Mouse (Mus musculus) retina, adult 2 months (tissue): ENCODE measurements around the gene Rnf43.

Source experiments
- DNase-seq: peaks from one replicate; pipeline ENCODE4 v3.0.0-alpha.2; 2012; ENCODE audit warnings: low read depth, low spot score

Gene Rnf43

GRCm38 (mm10) chr11:87662407-87662806 is at the start of gene Rnf43:
Gene Rnf43, plus strand, starts transcription at chr11:87662722.
- peak; percentile 62 for DNase-seq

GRCm38 (mm10) chr11:87613972-87614371 is 48.5 kb upstream of the Rnf43 start:
- no peak for DNase-seq

- DNase-seq = no peak
Measured at GRCm38 (mm10) chr11:87615551-87615950, 47.0 kb upstream of the Rnf43 start.

GRCm38 (mm10) chr11:87615952-87616351 is 46.6 kb upstream of the Rnf43 start:
- no peak for DNase-seq

GRCm38 (mm10) chr11:87616790-87617474 is 45.6 kb upstream of the Rnf43 start, which contains the start of gene Hsf5:
Gene Hsf5, plus strand, starts transcription at chr11:87617164.
- DNase-seq = no peak

- DNase-seq = no peak
Measured at GRCm38 (mm10) chr11:87617606-87618005, 44.9 kb upstream of the Rnf43 start.

GRCm38 (mm10) chr11:87623160-87623559 is 39.4 kb upstream of the Rnf43 start:
- DNase-seq = no peak

- no peak for DNase-seq
Measured at GRCm38 (mm10) chr11:87629859-87630258, 32.7 kb upstream of the Rnf43 start.

GRCm38 (mm10) chr11:87638793-87639192 is 23.7 kb upstream of the Rnf43 start:
- DNase-seq = no peak

GRCm38 (mm10) chr11:87639206-87639605 is 23.3 kb upstream of the Rnf43 start:
- peak; percentile 16 for DNase-seq

- no peak for DNase-seq
Measured at GRCm38 (mm10) chr11:87642865-87643264, 19.7 kb upstream of the Rnf43 start.

GRCm38 (mm10) chr11:87654693-87655092 is 7.8 kb upstream of the Rnf43 start:
- no peak for DNase-seq

- no peak for DNase-seq
Measured at GRCm38 (mm10) chr11:87659216-87659615, 3.3 kb upstream of the Rnf43 start.

- no peak for DNase-seq
Measured at GRCm38 (mm10) chr11:87662822-87663221, 300 bp downstream of the Rnf43 start.

GRCm38 (mm10) chr11:87663948-87664347 is 1.4 kb downstream of the Rnf43 start:
- no peak for DNase-seq

- DNase-seq = no peak
Measured at GRCm38 (mm10) chr11:87664521-87664920, 2.0 kb downstream of the Rnf43 start.

GRCm38 (mm10) chr11:87665224-87665623 is 2.7 kb downstream of the Rnf43 start:
- DNase-seq = no peak

GRCm38 (mm10) chr11:87665658-87666057 is 3.1 kb downstream of the Rnf43 start:
- no peak for DNase-seq

GRCm38 (mm10) chr11:87666256-87667035 is 3.9 kb downstream of the Rnf43 start:
- no peak for DNase-seq

GRCm38 (mm10) chr11:87667107-87668090 is 4.9 kb downstream of the Rnf43 start:
- no peak for DNase-seq

GRCm38 (mm10) chr11:87673282-87673681 is 10.8 kb downstream of the Rnf43 start:
- no peak for DNase-seq

GRCm38 (mm10) chr11:87675606-87676005 is 13.1 kb downstream of the Rnf43 start:
- DNase-seq = no peak
